In the genomic region with DNA sequence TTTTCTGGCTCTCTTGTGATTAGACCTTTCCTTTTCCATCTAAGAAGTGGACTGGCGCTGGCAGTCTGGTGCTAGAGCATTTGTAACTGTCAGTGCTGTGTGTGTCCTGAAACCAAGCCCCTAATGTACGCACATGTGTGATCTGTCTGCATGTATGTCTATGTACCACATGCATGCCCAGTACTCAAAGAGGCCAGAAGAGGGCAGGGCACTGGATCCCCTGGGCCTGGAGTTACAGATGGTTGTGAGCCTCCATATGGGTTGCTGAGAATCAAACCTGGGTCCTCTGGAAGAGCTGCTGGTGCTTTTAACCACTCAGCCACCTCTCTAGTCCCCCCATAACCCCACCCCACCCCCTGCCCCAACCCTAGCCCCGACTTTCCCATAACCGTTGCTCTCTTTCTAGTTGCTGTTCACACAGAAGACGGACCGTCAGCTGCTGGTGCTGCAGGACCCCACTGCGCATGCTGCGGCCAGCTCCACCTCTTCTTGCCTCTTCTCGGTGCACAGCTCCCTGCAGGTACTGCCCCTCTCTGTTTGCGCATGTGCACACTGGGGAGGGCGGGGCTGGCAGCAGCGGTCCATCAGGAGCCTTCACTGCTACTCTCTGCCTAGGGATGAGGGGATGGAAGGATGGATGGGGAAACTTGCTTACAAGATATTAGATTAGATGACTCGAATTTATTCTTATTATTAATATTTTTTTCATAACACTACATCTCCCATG, we compare ENCODE assay signal across 1 mouse cellular context.
TF ChIP-seq lines count a peak whose summit lies in the region.

No protein-coding gene starts in this region.

TF ChIP-seq in MEL, 35 proteins besides CTCF, POLR2A, EP300 and RAD21:
- TF ChIP-seq POLR2AphosphoS5 (IDR thresholded peaks at IDR 0.05; ENCODE audit: borderline replicate concordance, low read depth, low read length) (no peak), BHLHE40 (IDR thresholded peaks at IDR 0.05; ENCODE audit: borderline replicate concordance, low read depth, low read length) (no peak), MYB (IDR thresholded peaks at IDR 0.05; ENCODE audit: low read depth, low read length) (no peak), TAL1 (IDR thresholded peaks at IDR 0.05; ENCODE audit: low read length) (no peak), MAX (IDR thresholded peaks at IDR 0.05; ENCODE audit: low read length) (no peak), GABPA (IDR thresholded peaks at IDR 0.05; ENCODE audit: low read depth, low read length) (no peak), NELFE (IDR thresholded peaks at IDR 0.05; ENCODE audit: low read depth, low read length) (no peak), MAZ (IDR thresholded peaks at IDR 0.05; ENCODE audit: low read depth, low read length) (no peak), HCFC1 (IDR thresholded peaks at IDR 0.05; ENCODE audit: low read depth, low read length) (no peak), CHD1 (IDR thresholded peaks at IDR 0.05; ENCODE audit: low read depth, low read length) (no peak)
